Mouse (Mus musculus) embryonic facial prominence, embryonic 13.5 days (tissue): ENCODE results near the gene Paqr8. TPM values are rescaled to one million over a fixed set of nuclear protein-coding genes. Genes with fewer than 3 reads are reported as not detected.

Source experiments
- ATAC-seq: fragments of 200-750 bp; cut with Nextera tagmentation; 2 replicates; pipeline ENCODE4 v1.8.0; 2017; ENCODE audit warnings: low read depth; ENCODE audit not compliant: insufficient number of reproducible peaks, insufficient read depth, low FRiP score, low TSS enrichment
- H3K27ac ChIP-seq: fragments of 300-500 bp; sonication (generic); 2 replicates; pipeline ENCODE4 v1.5.1; 2015; ENCODE audit warnings: moderate library complexity, mild to moderate bottlenecking, inconsistent platforms
- H3K27me3 ChIP-seq: fragments of 300-500 bp; sonication (generic); 2 replicates; pipeline ENCODE4 v1.6.1; 2015; ENCODE audit warnings: mild to moderate bottlenecking, inconsistent platforms
- H3K36me3 ChIP-seq: fragments of 300-500 bp; sonication (generic); 2 replicates; pipeline ENCODE4 v1.6.1; 2015; ENCODE audit warnings: mild to moderate bottlenecking, inconsistent platforms
- H3K4me1 ChIP-seq: fragments of 300-500 bp; sonication (generic); 2 replicates; pipeline ENCODE4 v1.6.1; 2015; ENCODE audit warnings: inconsistent platforms
- H3K4me2 ChIP-seq: fragments of 300-500 bp; sonication (generic); 2 replicates; pipeline ENCODE4 v1.6.1; 2015; ENCODE audit warnings: moderate library complexity, mild to moderate bottlenecking, inconsistent platforms
- H3K4me3 ChIP-seq: fragments of 300-500 bp; sonication (generic); 2 replicates; pipeline ENCODE4 v1.5.1; 2015; ENCODE audit warnings: mild to moderate bottlenecking, inconsistent platforms
- H3K9ac ChIP-seq: fragments of 300-500 bp; sonication (generic); 2 replicates; pipeline ENCODE4 v1.6.1; 2015; ENCODE audit warnings: mild to moderate bottlenecking, inconsistent platforms
- H3K9me3 ChIP-seq: fragments of 300-500 bp; sonication (generic); 2 replicates; pipeline ENCODE4 v1.6.1; 2016; ENCODE audit warnings: inconsistent platforms
- WGBS: fragments of 180-500 bp; shearing (Covaris S2); methylation state at CpG from one replicate; pipeline ENCODE4 v1.1.7; 2015; ENCODE audit warnings: mixed read lengths; 5-methylcytosine and 5-hydroxymethylcytosine counted together
- polyA plus RNA-seq: library from polyadenylated mRNA; unstranded; fragments of >200 nt; fragmentation: Nextera tagmentation; extraction: Ambion mirVana; gene quantifications from 2 replicates; pipeline ENCODE4 v1.2.1, GENCODE M21; 2015

Paqr8 gene
- polyA plus RNA-seq, 1 experiment from 2014 or later, result 6.0 TPM

- Histone ChIP-seq H3K27me3 (no peaks in the 10 kb centered on the region), H3K9ac (no peak overlapping the region), H3K4me2 (no peak overlapping the region), H3K4me3 (no peak overlapping the region), H3K27ac (no peak overlapping the region), H3K9me3 (no peaks in the 10 kb centered on the region), H3K4me1 (peaks cover 5% of the 10 kb centered on the region; the same call in 1 of the 2 replicates), H3K36me3 (peaks cover 20% of the 10 kb centered on the region)
- no peak for ATAC-seq
- WGBS, result 27% methylated on average over 3 of the region's 3 CpGs
These were observed 48.6 kb downstream of the Paqr8 start for GRCm38 (mm10) chr1:20939046-20939445.

GRCm38 (mm10) chr1:20940151-20940550, 49.7 kb downstream of the Paqr8 start:
- H3K27me3 ChIP-seq, result no peaks in the 10 kb centered on the region
- no peak overlapping the region for H3K27ac ChIP-seq
- H3K9ac ChIP-seq, result no peak overlapping the region
- peak; percentile 66; the same call in 1 of the 2 replicates for ATAC-seq
- peaks cover 5% of the 10 kb centered on the region; the same call in 1 of the 2 replicates for H3K4me1 ChIP-seq
- peak overlapping the region; percentile 24; the same call in 1 of the 2 replicates for H3K4me2 ChIP-seq
- 54% methylated on average over 16 of the region's 16 CpGs for WGBS
- peaks cover 11% of the 10 kb centered on the region for H3K36me3 ChIP-seq
- no peak overlapping the region for H3K4me3 ChIP-seq
- H3K9me3 ChIP-seq, result no peaks in the 10 kb centered on the region

- H3K4me2 ChIP-seq, result no peak overlapping the region
- no peak for ATAC-seq
- H3K9ac ChIP-seq, result no peak overlapping the region
- WGBS, result 45% methylated on average over 2 of the region's 2 CpGs
- H3K27me3 ChIP-seq, result no peaks in the 10 kb centered on the region
- H3K4me1 ChIP-seq, result peaks cover 5% of the 10 kb centered on the region; the same call in 1 of the 2 replicates
- no peaks in the 10 kb centered on the region for H3K9me3 ChIP-seq
- H3K4me3 ChIP-seq, result no peak overlapping the region
- peaks cover 2% of the 10 kb centered on the region; the same call in 1 of the 2 replicates for H3K36me3 ChIP-seq
- no peak overlapping the region for H3K27ac ChIP-seq
These were observed 50.9 kb downstream of the Paqr8 start for GRCm38 (mm10) chr1:20941322-20941721.

GRCm38 (mm10) chr1:20941857-20942256, 51.5 kb downstream of the Paqr8 start:
- no peak overlapping the region; the same call in 1 of the 2 replicates for H3K27ac ChIP-seq
- H3K36me3 ChIP-seq, result no peaks in the 10 kb centered on the region
- WGBS, result 40% methylated on average over 7 of the region's 7 CpGs
- no peak overlapping the region for H3K9ac ChIP-seq
- H3K4me1 ChIP-seq, result peaks cover 5% of the 10 kb centered on the region; the same call in 1 of the 2 replicates
- ATAC-seq, result no peak
- no peaks in the 10 kb centered on the region for H3K9me3 ChIP-seq
- no peak overlapping the region for H3K4me3 ChIP-seq
- H3K4me2 ChIP-seq, result no peak overlapping the region
- H3K27me3 ChIP-seq, result no peaks in the 10 kb centered on the region

GRCm38 (mm10) chr1:20943016-20943415, 52.6 kb downstream of the Paqr8 start:
- 96% methylated on average over 2 of the region's 2 CpGs for WGBS
- peaks cover 5% of the 10 kb centered on the region; the same call in 1 of the 2 replicates for H3K4me1 ChIP-seq
- no peak overlapping the region for H3K9ac ChIP-seq
- no peak overlapping the region for H3K4me3 ChIP-seq
- H3K9me3 ChIP-seq, result no peaks in the 10 kb centered on the region
- no peak overlapping the region for H3K27ac ChIP-seq
- H3K36me3 ChIP-seq, result no peaks in the 10 kb centered on the region
- no peaks in the 10 kb centered on the region for H3K27me3 ChIP-seq
- H3K4me2 ChIP-seq, result no peak overlapping the region
- no peak for ATAC-seq

- peak within 1 kb of the TSS; percentile 81 for H3K4me2 ChIP-seq
- no peaks in the 10 kb centered on the region for H3K9me3 ChIP-seq
- peak within 1 kb of the TSS; percentile 59 for H3K4me3 ChIP-seq
- ATAC-seq, result peak; percentile 95
- H3K36me3 ChIP-seq, result no peaks in the 10 kb centered on the region
- peaks cover 4% of the 10 kb centered on the region for H3K4me1 ChIP-seq
- H3K9ac ChIP-seq, result peak within 1 kb of the TSS; percentile 79
- H3K27me3 ChIP-seq, result no peaks in the 10 kb centered on the region
- under 1% methylated on average over 23 of the region's 23 CpGs for WGBS
- H3K27ac ChIP-seq, result peak within 1 kb of the TSS; percentile 74
These were observed 60.9 kb downstream of the Paqr8 start, which contains the start of gene Efhc1 for GRCm38 (mm10) chr1:20951300-20951763. Efhc1 (plus strand) TSS chr1:20951626.

- Histone ChIP-seq H3K9ac (peak overlapping the region; percentile 79), H3K27ac (peak overlapping the region; percentile 74), H3K9me3 (no peaks in the 10 kb centered on the region), H3K4me1 (peaks cover 4% of the 10 kb centered on the region), H3K4me3 (peak overlapping the region; percentile 59), H3K4me2 (peak overlapping the region; percentile 81), H3K27me3 (no peaks in the 10 kb centered on the region), H3K36me3 (no peaks in the 10 kb centered on the region)
- ATAC-seq, result peak; percentile 43; the same call in 1 of the 2 replicates
- WGBS, result 2% methylated on average over 16 of the region's 16 CpGs
These were observed 61.4 kb downstream of the Paqr8 start for GRCm38 (mm10) chr1:20951799-20952198.

GRCm38 (mm10) chr1:20954876-20955275, 64.5 kb downstream of the Paqr8 start:
- no peaks in the 10 kb centered on the region for H3K36me3 ChIP-seq
- H3K4me1 ChIP-seq, result peaks cover 4% of the 10 kb centered on the region
- H3K4me2 ChIP-seq, result no peak overlapping the region
- no peaks in the 10 kb centered on the region for H3K27me3 ChIP-seq
- no peaks in the 10 kb centered on the region for H3K9me3 ChIP-seq
- ATAC-seq, result no peak
- H3K27ac ChIP-seq, result no peak overlapping the region
- no peak overlapping the region for H3K9ac ChIP-seq
- no peak overlapping the region for H3K4me3 ChIP-seq
- WGBS, result 78% methylated on average over 3 of the region's 3 CpGs

- Histone ChIP-seq H3K36me3 (no peaks in the 10 kb centered on the region), H3K27ac (no peak overlapping the region), H3K27me3 (no peaks in the 10 kb centered on the region), H3K9ac (no peak overlapping the region), H3K9me3 (no peaks in the 10 kb centered on the region), H3K4me2 (no peak overlapping the region), H3K4me3 (no peak overlapping the region), H3K4me1 (no peaks in the 10 kb centered on the region)
- WGBS, result 86% methylated on average over 2 of the region's 2 CpGs
- ATAC-seq, result no peak
These were observed 79.2 kb downstream of the Paqr8 start for GRCm38 (mm10) chr1:20969642-20970041.

- Histone ChIP-seq H3K4me3 (no peak overlapping the region), H3K4me2 (no peak overlapping the region), H3K36me3 (no peaks in the 10 kb centered on the region), H3K9ac (no peak overlapping the region), H3K27me3 (no peaks in the 10 kb centered on the region), H3K9me3 (no peaks in the 10 kb centered on the region), H3K4me1 (no peaks in the 10 kb centered on the region), H3K27ac (no peak overlapping the region)
- 93% methylated on average over 6 of the region's 6 CpGs for WGBS
- no peak for ATAC-seq
These were observed 83.0 kb downstream of the Paqr8 start for GRCm38 (mm10) chr1:20973389-20973788.

GRCm38 (mm10) chr1:20974341-20975135, 84.1 kb downstream of the Paqr8 start:
- no peak overlapping the region for H3K4me2 ChIP-seq
- no peaks in the 10 kb centered on the region for H3K36me3 ChIP-seq
- no peaks in the 10 kb centered on the region for H3K27me3 ChIP-seq
- WGBS, result 73% methylated on average over 9 of the region's 9 CpGs
- no peak for ATAC-seq
- no peaks in the 10 kb centered on the region for H3K9me3 ChIP-seq
- no peak overlapping the region for H3K9ac ChIP-seq
- no peak overlapping the region for H3K27ac ChIP-seq
- no peak overlapping the region for H3K4me3 ChIP-seq
- H3K4me1 ChIP-seq, result no peaks in the 10 kb centered on the region

GRCm38 (mm10) chr1:20980553-20980952, 90.1 kb downstream of the Paqr8 start:
- H3K36me3 ChIP-seq, result no peaks in the 10 kb centered on the region
- H3K27me3 ChIP-seq, result no peaks in the 10 kb centered on the region
- no peak for ATAC-seq
- H3K4me1 ChIP-seq, result no peaks in the 10 kb centered on the region
- H3K9ac ChIP-seq, result no peak overlapping the region
- no peaks in the 10 kb centered on the region for H3K9me3 ChIP-seq
- WGBS, result 24% methylated on average over 1 of the region's 1 CpGs
- no peak overlapping the region for H3K4me3 ChIP-seq
- H3K27ac ChIP-seq, result no peak overlapping the region
- no peak overlapping the region for H3K4me2 ChIP-seq
